Mouse (Mus musculus) 3T3-L1 (cell line): Measurements from ENCODE around the gene Aarsd1.
"Not testable (repeated sequence)": the region's sequence is repeated elsewhere in the genome, so short reads cannot be mapped to it uniquely, and the experiment has no call there.

Experiments used
- DNase-seq: peaks from one replicate; pipeline ENCODE4 v3.0.0-alpha.2; 2015; ENCODE audit warnings: low read depth, low spot score

Gene Aarsd1

DNA sequence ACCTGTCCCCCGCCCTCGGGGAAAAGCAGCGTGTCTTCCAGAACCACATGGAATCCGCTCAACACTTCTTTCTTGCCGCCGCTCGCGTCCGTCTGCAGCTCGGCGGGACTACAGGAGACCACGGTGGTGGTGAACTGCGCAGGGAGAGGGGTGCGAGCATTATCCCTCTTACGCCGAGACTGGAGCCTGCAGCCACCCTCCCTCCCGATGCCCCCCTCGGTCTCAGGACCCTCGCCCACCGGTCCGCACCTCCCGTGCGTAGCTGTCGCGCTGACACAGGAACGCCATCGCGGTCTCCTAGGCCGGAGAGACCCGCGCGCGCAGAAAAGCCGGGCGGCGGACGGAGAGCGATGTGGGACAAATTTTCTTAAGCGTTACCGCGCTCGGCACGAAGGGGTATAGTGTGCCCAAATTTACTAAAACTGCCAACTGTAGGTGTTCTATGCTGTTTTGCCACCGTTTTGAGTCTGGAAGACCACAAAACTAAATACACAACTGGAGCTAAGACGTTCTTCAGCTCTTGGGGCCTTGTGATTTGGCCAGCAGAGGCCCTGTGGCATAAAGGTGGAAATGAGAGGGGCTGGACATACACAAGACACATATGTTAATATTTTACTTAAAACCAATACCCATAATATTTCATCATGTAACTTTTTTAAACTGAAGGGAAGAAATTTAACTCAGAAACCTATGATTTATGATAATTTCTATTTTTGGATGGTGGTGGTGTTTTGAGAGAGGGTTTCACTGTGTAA is at the start of gene Aarsd1:
TSS of gene Aarsd1 (minus strand) at position 515 of the 755 bp plus-strand sequence.
- peak; percentile 77 for DNase-seq

DNA sequence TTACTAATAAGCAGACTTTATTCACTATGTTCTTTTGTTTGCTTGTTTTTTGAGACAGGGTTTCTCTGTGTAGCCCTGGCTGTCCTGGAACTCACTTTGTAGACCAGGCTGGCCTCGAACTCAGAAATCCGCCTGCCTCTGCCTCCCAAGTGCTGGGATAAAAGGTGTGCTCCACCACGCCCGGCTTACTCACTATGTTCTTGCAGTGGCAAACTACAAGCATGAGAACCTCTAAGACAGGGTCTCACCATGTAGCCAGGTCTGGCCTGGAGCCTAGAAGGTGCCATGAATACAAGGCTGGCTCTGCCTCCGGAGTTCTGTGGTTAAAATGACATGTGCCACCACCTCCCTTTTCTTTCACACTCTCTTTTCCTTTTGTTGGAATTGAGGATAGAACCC is 49.1 kb upstream of the Aarsd1 start:
- not testable (repeated sequence) for DNase-seq

DNA sequence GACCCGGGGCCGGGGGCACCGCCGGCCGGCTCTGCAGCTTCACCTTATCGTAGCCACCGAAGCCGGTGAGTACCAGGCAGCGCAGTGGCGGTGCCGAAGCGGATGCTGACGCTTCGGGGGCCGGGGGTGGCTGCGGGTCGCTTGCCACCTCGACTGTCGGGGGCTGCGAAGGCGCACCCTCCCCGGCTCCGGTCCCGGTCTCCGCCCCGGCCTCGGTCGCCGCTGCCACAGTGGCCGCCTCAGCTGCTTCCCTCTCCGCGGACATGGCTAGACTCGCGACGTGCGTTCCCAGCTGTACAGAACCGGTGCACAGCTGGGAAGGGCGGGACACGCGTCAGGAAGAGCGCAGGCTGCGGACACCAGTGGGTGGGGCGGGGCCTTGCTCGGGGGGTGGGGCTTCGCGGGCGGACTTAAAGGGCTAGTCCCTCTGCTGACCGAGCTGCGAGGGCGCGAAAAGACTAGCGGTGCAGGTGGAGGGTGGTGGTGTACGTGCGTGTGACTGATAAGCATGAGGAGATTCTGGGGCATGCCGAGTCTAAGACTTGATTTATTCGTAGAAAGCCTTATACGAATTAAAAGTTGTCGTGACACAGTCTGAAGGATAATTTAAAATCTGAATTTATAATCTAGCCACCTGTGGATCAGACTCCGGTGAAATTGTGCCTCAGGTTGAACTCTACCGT is 48.6 kb upstream of the Aarsd1 start, which contains the start of gene Vat1:
TSS of gene Vat1 (minus strand) at position 362 of the 683 bp plus-strand sequence.
- DNase-seq: peak; percentile 80

DNA sequence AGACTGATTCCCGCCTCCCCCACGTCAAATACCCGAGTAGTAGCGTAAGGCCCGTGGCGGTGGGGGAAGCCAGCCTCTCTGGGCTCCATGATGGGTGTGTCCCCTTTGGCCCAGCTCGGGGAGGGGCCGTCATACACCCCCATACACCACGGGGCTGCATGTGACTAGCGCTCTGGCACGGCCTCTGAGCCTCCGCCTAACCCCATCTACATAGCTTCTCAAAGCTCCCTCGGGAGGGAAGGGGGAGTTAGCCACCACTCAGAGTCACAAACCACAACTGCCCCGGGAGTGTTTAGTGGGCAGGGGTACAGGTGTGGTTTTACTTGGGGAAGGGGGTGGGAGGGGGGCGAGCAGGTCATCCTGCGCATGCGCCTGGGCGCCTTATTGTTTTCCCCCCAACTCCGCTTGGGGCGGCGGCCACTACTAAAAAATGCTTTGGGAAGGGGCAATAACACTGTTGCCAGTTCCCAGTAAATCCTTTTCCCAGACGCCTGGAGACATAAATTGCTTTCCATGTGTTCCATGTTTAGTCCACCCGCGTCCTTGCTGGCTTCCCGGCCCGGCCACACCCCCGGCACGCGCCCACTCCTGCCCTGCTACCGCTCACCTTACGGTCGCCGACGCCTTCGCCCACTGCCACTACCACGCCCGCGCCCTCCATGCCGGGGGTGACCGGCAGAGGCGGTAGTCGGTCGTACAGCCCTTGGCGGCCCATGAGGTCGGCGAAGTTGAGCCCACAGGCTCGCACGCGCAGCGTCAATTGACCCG is 47.9 kb upstream of the Aarsd1 start:
- peak; percentile 90 for DNase-seq

DNA sequence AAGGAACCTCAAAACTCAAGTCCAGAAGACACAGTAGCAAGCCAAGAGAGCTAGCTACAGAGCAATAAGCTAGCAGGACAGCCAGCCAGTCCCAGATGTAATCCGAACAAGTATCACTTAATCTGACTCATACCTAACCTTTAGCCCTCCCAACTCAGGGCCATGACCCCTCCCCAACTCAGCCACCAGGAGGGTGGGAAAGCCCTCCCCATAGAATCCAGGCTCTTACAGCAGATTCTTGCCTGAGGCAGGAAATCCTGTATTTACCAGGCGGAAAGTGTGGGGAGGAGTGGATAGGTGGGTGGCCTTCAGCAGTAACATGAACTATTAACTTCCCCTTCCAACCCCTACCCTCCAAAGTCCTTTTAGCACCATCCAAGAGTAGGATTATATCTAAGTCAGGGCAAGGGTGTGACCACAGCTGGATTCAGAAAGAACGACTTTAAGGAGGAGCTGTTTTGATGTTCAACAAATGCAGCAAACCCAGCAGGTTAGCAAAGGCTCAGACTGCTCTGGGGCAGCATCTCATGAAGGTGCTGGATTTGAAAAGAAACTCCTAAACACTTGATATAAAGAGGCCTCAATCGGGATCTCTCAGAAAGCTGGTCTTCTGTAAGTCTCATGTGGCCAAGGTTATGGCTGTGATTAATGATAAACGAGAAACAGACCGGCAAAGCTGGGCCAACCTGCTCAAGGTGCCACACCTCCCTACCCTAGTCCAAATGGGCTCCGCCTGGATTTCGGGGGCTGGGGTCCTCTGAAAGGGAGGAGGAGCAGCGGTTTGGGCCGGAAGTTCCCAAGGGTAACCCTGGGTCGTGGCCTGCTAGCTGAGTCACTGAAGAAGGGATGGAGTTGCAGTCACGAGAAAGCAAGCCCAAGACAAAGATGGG is 47.0 kb upstream of the Aarsd1 start, which contains the start of gene Rnd2:
TSS of gene Rnd2 (plus strand) at position 789 of the 890 bp plus-strand sequence.
- peak; percentile 62 for DNase-seq

DNA sequence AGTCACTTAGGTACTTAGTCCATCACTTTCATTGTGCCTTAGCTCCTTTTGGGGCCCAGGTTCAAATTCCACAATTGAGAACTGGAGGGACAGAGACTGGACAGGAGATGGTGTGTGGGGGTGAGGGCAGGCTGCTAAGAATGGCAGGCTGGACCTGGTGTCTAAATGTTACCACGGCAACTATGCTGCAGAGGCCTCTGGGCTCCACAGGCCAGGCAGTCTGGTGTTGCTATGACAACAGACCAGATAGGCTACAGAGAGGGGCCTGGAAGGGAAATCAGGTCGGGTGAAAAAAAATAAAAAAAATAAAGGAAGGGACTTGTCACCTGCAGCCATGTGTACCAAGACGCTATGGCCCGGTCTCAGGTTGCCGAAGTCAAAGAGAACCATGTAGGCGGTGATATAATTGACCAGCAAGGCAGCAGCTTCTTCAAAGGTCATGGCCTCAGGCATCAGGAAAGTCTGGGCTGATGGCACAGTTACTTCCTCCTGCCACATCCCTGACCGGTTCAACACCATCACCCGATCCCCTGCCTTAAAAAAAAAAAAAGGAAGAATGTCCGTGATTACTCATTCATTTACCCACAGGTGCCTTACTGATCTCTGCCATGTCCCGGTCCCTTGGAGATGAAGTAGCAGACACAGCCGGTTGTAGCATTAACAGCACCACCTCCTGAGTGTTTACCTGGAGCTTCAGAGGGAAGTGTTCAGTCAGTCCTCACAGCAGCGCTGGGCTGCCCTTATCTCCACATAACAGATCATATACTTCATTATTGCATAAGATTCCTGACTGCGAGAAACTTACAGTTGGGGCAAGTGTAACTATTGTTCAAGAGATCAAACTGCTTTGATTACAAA is 45.4 kb upstream of the Aarsd1 start:
- DNase-seq: no peak

DNA sequence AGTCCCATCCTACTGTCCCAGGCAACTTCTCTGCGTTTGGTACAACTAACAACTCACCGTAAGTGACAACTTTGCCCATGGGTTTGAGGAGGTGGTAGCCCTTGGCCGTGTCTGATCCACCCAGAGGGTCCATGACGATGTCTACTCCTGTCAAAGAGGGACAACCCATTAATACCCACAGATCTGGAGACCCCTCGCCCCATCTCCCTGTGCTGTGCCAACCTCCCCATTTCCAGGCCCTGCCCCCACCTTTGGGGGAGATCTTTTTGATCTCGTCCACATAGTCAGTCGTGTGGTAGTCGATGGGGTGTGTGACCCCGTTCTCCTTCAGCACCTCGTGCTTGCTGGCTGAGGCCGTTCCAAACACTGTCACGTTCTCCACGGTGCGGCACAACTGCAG is 44.7 kb upstream of the Aarsd1 start:
- DNase-seq: no peak

DNA sequence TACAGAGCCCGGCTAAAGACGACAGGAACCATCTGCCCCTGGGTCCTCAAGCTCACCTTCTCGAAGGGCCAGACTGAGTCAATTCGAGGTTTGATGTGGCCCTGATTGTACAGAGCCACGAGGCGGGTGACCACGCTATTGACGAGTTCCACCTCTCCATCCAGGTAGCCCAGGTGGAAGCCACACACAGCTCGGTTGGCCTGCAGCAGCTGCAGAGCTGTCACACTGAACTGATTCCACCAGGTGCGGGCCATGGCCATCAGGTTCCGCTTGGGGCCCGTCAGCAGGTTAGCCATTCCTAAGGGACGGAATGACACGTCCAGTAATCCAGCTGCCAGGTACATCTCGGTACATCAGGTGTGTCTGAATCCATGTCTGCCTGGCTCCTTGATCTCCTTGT is 42.9 kb upstream of the Aarsd1 start:
- DNase-seq: no peak

DNA sequence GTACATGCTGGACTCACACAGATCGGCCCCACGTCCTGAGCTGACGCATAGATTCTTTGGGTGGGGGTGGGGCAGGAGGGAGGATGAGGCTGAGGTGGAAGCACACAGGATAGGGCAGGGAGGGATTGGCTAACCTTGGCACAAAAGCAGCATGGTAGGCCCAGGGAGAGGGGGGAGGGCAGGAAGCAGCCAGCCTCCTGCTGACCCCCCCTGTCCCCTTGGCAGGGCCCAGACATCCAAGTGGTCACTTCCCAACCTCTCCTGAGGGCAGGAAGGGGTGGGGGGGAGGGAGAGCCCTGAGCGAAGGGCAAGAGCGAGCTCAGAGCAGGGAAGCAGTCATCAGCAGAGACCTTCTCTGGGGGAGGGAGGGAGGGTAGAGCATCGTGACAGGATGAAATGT is 42.3 kb upstream of the Aarsd1 start:
- DNase-seq: no peak

DNA sequence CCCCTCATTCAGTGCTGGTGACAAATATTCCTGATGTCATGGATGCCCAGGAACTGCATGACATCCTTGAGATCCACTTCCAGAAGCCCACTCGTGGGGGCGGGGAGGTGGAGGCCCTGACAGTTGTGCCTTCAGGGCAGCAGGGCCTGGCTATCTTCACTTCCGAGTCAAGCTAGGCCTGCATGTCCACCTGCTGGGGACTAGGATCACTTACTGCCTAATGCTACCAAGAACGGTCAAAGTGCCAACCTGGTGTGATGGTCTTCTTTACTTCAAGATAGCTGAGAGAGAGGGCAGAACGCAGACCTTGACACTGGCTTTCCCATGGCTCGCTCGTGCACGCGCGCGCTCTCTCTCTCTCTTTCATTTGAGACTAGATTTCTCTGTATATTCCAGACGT is 40.8 kb upstream of the Aarsd1 start:
- no peak for DNase-seq

DNA sequence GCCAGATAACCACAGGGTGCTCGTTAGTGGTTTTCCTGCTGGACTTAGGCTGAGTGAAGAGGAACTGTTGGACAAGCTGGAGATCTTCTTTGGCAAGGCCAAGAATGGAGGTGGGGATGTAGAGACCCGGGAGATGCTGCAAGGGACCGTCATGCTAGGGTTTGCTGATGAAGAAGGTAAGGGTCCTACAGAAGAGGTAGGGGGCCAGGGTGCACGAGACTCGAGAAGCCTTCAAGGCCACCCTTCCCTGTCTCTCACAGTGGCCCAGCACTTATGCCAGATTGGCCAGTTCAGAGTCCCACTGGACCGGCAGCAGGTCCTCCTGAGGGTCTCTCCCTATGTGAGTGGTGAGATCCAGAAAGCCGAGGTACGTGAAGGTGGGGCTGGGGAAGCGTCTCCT is 40.2 kb upstream of the Aarsd1 start:
- DNase-seq: no peak

DNA sequence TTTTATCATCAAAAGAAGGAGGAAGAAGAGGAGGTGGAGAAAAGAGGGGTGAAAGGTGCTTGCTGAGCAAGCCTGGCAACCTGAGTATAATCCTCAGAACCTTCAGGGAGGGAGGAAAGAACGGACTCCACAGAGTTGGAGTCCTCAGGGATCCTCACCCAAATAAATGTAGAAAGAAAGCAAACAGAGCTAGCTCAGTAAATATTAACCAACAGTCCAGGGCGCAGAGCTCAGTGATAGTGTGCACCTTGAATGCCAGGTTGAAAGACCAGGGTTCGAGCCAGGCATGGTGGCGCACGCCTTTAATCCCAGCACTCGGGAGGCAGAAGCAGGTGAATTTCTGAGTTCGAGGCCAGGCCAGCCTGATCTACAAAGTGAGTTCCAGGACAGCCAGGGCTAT is 38.2 kb upstream of the Aarsd1 start:
- no peak for DNase-seq

DNA sequence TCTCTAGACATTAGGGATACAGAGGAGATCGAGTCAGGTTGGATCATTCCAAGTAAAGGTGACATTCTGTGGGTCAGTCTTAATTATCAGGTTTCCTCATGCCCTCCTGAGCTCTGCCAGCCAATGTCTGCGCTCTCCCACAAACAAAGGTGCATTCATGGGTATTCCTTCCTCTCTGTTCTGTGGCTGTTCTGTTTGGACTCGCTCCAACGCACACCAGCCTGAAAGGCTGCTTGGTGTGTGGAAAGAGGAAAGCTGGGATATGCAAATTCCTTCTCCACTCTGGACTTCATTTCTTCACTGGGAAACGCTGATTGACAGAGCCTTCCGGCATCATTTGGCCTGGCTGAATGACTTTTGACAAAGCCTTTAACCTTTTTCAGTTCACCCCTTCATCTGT is 37.3 kb upstream of the Aarsd1 start:
- DNase-seq: peak; percentile 54

DNA sequence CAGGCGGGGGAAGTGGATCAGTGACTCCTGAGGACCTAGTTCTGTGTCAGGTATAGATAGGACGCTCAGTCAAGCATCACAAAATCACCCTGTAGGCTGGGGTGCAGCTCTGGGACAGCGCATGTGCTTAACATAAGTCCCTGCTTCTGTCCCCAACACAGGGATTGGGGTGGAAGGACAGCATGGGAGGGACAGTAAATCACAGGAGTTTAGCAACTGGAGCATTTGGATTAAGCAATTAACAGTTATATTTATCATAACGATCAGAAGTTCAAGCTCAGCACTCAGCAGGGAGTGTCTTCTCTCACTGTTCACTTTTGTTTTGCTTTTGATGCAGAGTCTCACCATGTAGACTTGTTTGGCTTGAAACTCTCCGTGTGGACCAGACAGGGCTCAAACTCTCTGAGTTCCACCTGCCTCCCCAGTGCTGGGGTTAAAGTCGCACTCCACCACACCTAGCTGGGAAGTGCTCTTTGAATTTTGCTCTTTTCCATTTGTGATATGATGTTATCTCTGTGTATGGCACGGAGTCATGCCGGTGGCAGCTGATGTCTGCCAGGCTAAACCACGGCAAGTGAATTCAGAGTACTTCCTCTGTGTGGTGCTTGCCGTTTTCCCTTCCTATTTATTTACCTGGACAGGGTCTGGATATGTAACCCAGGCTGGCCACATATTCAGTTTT is 34.8 kb upstream of the Aarsd1 start:
- DNase-seq: no peak

DNA sequence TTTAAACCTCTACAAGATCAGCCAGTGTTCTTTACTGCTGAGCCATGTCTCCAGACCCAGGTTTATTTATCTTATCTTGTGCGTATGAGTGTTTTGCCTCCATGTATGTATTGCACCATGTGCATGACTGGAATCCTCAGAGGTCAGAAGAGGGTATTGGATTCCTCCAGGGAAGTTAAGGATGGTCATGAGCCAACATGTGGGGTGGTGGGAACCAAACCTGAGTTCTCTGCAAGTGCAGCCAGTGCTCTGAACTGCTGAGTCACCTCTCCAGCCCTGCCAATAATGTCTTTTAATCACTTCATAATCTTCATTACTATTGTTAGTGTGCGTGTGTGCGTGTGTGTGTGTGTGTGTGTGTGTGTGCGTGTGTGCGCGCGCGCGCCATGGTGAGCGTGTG is 34.1 kb upstream of the Aarsd1 start:
- peak; percentile 34 for DNase-seq

DNA sequence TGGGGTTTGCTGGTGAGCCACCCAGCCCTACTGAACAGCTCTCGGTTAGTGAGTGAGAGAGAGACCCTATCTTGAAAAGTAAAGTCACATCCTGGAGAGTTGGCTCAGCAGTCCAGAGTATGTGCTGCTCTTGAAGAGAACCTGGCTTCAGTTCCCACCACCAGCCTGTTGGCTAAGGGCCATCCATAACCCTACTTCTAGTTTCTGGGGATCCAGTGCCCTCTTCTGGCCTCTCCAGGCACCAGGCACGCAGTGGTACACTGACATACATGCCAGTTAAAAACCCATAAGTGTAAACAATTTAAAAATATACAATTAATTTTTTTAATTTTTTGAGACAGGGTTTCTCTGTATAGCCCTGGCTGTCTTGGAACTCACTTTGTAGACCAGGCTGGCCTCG is 33.0 kb upstream of the Aarsd1 start:
- peak; percentile 60 for DNase-seq

DNA sequence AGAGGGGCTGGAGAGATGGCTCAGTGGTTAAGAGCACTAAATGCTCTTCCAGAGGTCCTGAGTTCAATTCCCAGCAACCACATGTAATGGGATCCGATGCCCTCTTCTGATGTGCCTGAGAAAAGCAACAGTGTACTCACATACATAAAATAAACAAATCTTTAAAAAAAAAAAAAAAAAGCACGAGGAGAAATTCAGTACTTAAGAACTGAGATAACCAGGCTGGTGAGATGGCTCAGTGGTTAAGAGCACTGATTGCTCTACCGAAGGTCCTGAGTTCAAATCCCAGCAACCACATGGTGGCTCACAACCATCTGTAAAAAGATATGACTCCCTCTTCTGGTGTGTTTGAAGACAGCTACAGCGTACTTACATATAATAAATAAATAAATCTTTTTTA is 32.2 kb upstream of the Aarsd1 start:
- DNase-seq: not testable (repeated sequence)

DNA sequence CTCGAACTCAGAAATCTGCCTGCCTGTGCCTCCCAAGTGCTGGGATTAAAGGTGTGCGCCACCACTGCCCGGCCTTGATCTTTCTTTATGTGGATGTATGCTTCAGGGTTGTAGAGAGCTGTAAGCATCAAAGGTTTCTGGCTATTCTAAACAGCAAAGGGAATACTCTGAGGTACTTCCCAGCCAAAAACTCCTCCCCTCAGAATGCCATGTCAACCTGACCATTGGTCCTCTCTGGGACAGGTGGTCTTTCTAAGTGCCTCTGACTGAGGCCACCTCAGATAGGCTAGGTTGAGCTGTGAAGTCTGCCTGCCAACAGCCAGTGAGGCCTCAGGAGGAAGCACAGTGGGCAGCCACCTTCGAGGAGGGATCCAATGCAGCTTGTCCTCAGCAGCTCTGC is 31.5 kb upstream of the Aarsd1 start:
- DNase-seq: peak; percentile 52

DNA sequence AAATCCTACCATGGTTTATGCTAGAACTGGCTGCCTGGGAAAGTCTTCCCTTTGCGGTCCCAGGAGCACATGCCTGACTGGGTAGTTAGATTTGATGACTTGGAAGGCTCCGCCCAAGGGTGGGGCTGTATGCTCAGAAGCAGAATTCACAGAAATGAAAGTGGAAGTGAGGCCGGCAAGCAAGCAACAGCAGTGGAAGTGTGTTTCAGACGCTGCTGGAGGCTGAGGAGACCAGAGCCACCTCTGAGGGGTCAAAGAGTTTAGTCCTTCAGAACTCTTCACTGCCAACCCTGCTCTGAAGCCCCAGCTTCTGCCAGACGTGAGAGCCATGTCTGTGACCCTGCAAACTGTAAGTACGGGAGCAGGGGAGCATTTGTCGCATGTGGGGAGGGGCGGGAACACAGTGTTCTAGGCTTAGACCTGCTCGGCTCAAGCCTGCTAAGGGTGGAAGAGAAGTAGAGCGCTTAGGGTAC is 30.9 kb upstream of the Aarsd1 start, which contains the start of gene Ifi35:
TSS of gene Ifi35 (plus strand) at position 134 of the 473 bp plus-strand sequence.
- peak; percentile 98 for DNase-seq

DNA sequence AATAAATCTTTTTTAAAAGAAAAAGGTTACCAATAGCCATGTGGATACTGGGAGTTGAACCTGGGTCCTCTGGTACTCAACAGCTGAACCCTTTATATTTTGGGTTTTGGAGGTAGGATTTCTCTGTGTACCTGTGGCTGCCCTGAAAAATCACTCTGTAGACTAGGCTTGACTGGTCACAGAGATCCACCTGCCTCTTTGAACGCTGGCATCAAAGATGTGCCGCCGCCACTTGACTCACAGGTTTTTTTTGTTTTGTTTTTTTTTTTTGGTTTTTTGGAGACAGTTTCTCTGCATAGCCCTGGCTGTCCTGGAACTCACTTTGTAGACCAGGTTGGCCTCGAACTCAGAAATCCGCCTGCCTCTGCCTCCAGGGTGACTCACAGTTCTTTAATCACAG is 30.4 kb upstream of the Aarsd1 start:
- DNase-seq: no peak
